Mouse (Mus musculus): ENCODE data around the gene Bach2.

Bach2 gene

GRCm38 (mm10) chr4:32387479-32388240 is 149.1 kb downstream of the Bach2 start:
- DNase-seq (ENCODE audit: low read depth, low spot score), result no peak

GRCm38 (mm10) chr4:32388564-32388963 is 150.0 kb downstream of the Bach2 start:
- no peak for DNase-seq (ENCODE audit: low read depth, low spot score)

GRCm38 (mm10) chr4:32389107-32389800 is 150.7 kb downstream of the Bach2 start:
- DNase-seq (ENCODE audit: low read depth, low spot score), result no peak

- DNase-seq (ENCODE audit: low read depth, low spot score), result no peak
Observed at GRCm38 (mm10) chr4:32391260-32391659, 152.7 kb downstream of the Bach2 start.

- no peak for DNase-seq (ENCODE audit: low read depth, low spot score)
Observed at GRCm38 (mm10) chr4:32393226-32393625, 154.6 kb downstream of the Bach2 start.

- DNase-seq (ENCODE audit: low read depth, low spot score), result no peak
Observed at GRCm38 (mm10) chr4:32393951-32394350, 155.3 kb downstream of the Bach2 start.

GRCm38 (mm10) chr4:32394850-32395249 is 156.2 kb downstream of the Bach2 start:
- no peak for DNase-seq (ENCODE audit: low read depth, low spot score)

- no peak for DNase-seq (ENCODE audit: low read depth, low spot score)
Observed at GRCm38 (mm10) chr4:32401459-32401858, 162.9 kb downstream of the Bach2 start.

GRCm38 (mm10) chr4:32403506-32403905 is 164.9 kb downstream of the Bach2 start:
- DNase-seq (ENCODE audit: low read depth, low spot score), result no peak

GRCm38 (mm10) chr4:32405149-32405882 is 166.7 kb downstream of the Bach2 start:
- DNase-seq (ENCODE audit: low read depth, low spot score), result no peak

GRCm38 (mm10) chr4:32405985-32406384 is 167.4 kb downstream of the Bach2 start:
- no peak for DNase-seq (ENCODE audit: low read depth, low spot score)

GRCm38 (mm10) chr4:32408535-32408934 is 169.9 kb downstream of the Bach2 start:
- DNase-seq (ENCODE audit: low read depth, low spot score), result no peak

- no peak for DNase-seq (ENCODE audit: low read depth, low spot score)
Observed at GRCm38 (mm10) chr4:32409116-32409880, 170.7 kb downstream of the Bach2 start.

- DNase-seq (ENCODE audit: low read depth, low spot score), result peak; percentile 58
Observed at GRCm38 (mm10) chr4:32413063-32413462, 174.5 kb downstream of the Bach2 start.

GRCm38 (mm10) chr4:32413505-32413904 is 174.9 kb downstream of the Bach2 start:
- no peak for DNase-seq (ENCODE audit: low read depth, low spot score)

- DNase-seq (ENCODE audit: low read depth, low spot score), result no peak
Observed at GRCm38 (mm10) chr4:32414959-32415358, 176.4 kb downstream of the Bach2 start.

- no peak for DNase-seq (ENCODE audit: low read depth, low spot score)
Observed at GRCm38 (mm10) chr4:32417939-32418338, 179.3 kb downstream of the Bach2 start.

- DNase-seq (ENCODE audit: low read depth, low spot score), result no peak
Observed at GRCm38 (mm10) chr4:32421570-32421969, 183.0 kb downstream of the Bach2 start.

- DNase-seq (ENCODE audit: low read depth, low spot score), result no peak
Observed at GRCm38 (mm10) chr4:32422427-32422826, 183.8 kb downstream of the Bach2 start.

- DNase-seq (ENCODE audit: low read depth, low spot score), result no peak
Observed at GRCm38 (mm10) chr4:32423667-32424066, 185.1 kb downstream of the Bach2 start.

GRCm38 (mm10) chr4:32424434-32424833 is 185.8 kb downstream of the Bach2 start:
- no peak for DNase-seq (ENCODE audit: low read depth, low spot score)

GRCm38 (mm10) chr4:32425060-32425459 is 186.5 kb downstream of the Bach2 start:
- no peak for DNase-seq (ENCODE audit: low read depth, low spot score)

Data from retina, postnatal 7 days (tissue).